Mouse (Mus musculus): ENCODE measurements around the gene Gm6871.
"Not testable (repeated sequence)": the region's sequence is repeated elsewhere in the genome, so short reads cannot be mapped to it uniquely, and the experiment has no call there.

- not testable (repeated sequence) for TF ChIP-seq CTCF (IDR thresholded peaks at IDR 0.05; ENCODE audit: low read depth, low read length); POLR2A (IDR thresholded peaks at IDR 0.05; ENCODE audit: insufficient read depth, low read length)
Measured at GRCm38 (mm10) chr7:41573562-41573961, at the start of gene Gm6871.
